Mouse (Mus musculus) myocyte (in vitro differentiated cells): ENCODE data around the gene Grm8.

Experiments
- CEBPB ChIP-seq: IDR thresholded peaks from 2 replicates; pipeline ENCODE4 v1.6.1; 2011; ENCODE audit warnings: mild to moderate bottlenecking, moderate library complexity; ENCODE audit not compliant: poor library complexity, insufficient read depth, severe bottlenecking
- E2F4 ChIP-seq: IDR thresholded peaks from one replicate; pipeline ENCODE4 v1.6.1; 2011; ENCODE audit warnings: mild to moderate bottlenecking, control low read depth, moderate library complexity; ENCODE audit not compliant: insufficient read depth
- MAX ChIP-seq: IDR thresholded peaks from one replicate; pipeline ENCODE4 v1.6.1; 2011; ENCODE audit warnings: low read depth, mild to moderate bottlenecking, control low read depth
- MYOD1 ChIP-seq, 3 experiments: IDR thresholded peaks; one replicate each; pipeline ENCODE4 v1.6.1; 2011; ENCODE audit warnings: control low read depth in 2 of 3, low read depth in 2 of 3, mild to moderate bottlenecking in 2 of 3, moderate library complexity in 1 of 3; ENCODE audit not compliant: insufficient read length in 2 of 3, control insufficient read depth in 1 of 3
- MYOG ChIP-seq, 3 experiments: IDR thresholded peaks; one replicate each; pipeline ENCODE4 v1.6.1; 2011; ENCODE audit warnings: control low read depth in 2 of 3, low read depth in 2 of 3, mild to moderate bottlenecking in 2 of 3; ENCODE audit not compliant: insufficient read length in 2 of 3, control insufficient read depth in 1 of 3, insufficient read depth in 1 of 3
- POLR2A ChIP-seq: IDR thresholded peaks from one replicate; pipeline ENCODE4 v1.6.1; 2011; ENCODE audit warnings: low read depth, mild to moderate bottlenecking, control low read depth, moderate library complexity; ENCODE audit not compliant: insufficient read length
- POLR2AphosphoS2 ChIP-seq: IDR thresholded peaks from one replicate; pipeline ENCODE4 v1.6.1; 2011; ENCODE audit warnings: low read depth, control low read depth; ENCODE audit not compliant: insufficient read length
- REST ChIP-seq: IDR thresholded peaks from one replicate; pipeline ENCODE4 v1.6.1; 2011; ENCODE audit warnings: mild to moderate bottlenecking, control low read depth, moderate library complexity; ENCODE audit not compliant: insufficient read depth, insufficient read length
- SRF ChIP-seq: IDR thresholded peaks from one replicate; pipeline ENCODE4 v1.6.1; 2011; ENCODE audit warnings: low read depth; ENCODE audit not compliant: control insufficient read depth, insufficient read length
- TCF12 ChIP-seq: IDR thresholded peaks from one replicate; pipeline ENCODE4 v1.6.1; 2011; ENCODE audit warnings: mild to moderate bottlenecking, control low read depth; ENCODE audit not compliant: poor library complexity, insufficient read depth, severe bottlenecking
- TCF3 ChIP-seq: IDR thresholded peaks from one replicate; pipeline ENCODE4 v1.6.1; 2011; ENCODE audit warnings: low read depth, control low read depth; ENCODE audit not compliant: insufficient read length
- USF1 ChIP-seq: IDR thresholded peaks from one replicate; pipeline ENCODE4 v1.6.1; 2011; ENCODE audit warnings: low read depth, mild to moderate bottlenecking, control low read depth, moderate library complexity

DNA sequence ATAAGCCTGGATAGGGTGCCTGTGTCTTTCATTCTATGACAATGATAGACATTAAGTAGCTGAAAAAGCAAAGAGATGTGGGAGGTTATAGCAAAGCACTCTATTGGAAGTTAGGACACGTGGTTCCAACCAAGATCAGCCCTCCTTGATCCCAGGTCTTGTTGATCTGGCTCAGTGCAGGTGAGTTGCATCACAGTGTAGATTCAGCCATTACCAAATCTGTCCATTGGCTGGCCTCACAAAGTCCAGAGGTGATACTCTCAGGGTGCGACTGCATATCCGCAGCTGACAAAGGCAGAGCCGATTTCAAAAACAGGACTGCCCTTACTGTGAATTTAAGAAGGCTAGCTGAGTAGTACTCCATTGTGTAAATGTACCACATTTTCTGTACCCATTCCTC, 103.0 kb downstream of the Grm8 start:
- TF ChIP-seq MYOD1 (IDR thresholded peaks at IDR 0.05; ENCODE audit: control insufficient read depth in 1 of 3, insufficient read length in 2 of 3, low read depth in 2 of 3) = no peak
- TF ChIP-seq POLR2A = no peak
- TF ChIP-seq MYOG (IDR thresholded peaks at IDR 0.05; ENCODE audit: control insufficient read depth in 1 of 3, insufficient read depth in 1 of 3, insufficient read length in 2 of 3, low read depth in 2 of 3) = no peak
- no peak for TF ChIP-seq SRF
- no peak for TF ChIP-seq E2F4
- no peak for TF ChIP-seq POLR2AphosphoS2
- TF ChIP-seq MAX = no peak
- no peak for TF ChIP-seq USF1
- no peak for TF ChIP-seq CEBPB
- no peak for TF ChIP-seq TCF12
- TF ChIP-seq REST = no peak
- no peak for TF ChIP-seq TCF3
